Mouse (Mus musculus) thymus, postnatal 10 days (tissue): ENCODE data around the gene Comt.

Experiments used
- DNase-seq, 2 experiments: peaks; one replicate each; pipeline ENCODE4 v3.0.0; 2021; ENCODE audit warnings: low spot score in 2 of 2

The Comt gene

DNA sequence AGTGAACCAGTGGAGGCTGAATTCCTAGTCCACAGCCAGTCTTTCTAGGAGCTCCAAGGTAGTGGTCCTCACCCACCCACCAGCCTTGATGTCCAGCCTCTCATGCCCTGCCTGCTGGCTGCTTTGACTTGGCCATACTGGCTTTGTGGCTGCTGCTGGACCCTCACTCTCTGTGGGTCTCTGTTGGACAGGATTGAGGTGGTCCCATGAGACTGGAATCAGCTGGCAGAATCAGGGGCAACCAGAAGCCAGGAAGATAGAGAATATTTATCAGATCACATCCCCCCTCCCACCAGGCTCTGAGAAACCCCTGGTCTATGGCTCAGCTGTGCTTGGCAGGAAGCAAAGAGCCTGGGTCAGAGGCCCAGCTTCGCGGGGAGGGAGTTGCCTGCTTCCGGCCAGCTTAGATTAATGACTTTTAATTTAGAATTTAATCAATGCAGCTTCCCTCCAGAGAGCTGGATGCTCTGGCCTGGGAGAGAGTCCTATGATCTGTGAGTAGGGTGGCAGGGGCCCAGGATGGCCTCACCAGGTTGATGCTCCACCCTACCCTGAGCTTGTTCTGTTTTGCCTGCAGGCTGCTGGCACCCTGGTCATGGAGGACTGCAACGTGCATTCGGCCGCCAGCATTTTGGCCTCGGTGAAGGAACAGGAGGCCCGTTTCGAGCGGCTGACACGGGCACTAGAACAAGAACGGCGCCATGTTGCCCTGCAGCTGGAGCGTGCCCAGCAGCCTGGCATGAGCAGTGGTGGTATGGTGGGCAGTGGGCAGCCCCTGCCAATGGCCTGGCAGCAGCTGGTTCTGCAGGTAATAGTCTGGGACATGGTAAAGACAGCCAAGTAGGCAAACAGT, 37.8 kb downstream of the Comt start:
- no peak for DNase-seq

DNA sequence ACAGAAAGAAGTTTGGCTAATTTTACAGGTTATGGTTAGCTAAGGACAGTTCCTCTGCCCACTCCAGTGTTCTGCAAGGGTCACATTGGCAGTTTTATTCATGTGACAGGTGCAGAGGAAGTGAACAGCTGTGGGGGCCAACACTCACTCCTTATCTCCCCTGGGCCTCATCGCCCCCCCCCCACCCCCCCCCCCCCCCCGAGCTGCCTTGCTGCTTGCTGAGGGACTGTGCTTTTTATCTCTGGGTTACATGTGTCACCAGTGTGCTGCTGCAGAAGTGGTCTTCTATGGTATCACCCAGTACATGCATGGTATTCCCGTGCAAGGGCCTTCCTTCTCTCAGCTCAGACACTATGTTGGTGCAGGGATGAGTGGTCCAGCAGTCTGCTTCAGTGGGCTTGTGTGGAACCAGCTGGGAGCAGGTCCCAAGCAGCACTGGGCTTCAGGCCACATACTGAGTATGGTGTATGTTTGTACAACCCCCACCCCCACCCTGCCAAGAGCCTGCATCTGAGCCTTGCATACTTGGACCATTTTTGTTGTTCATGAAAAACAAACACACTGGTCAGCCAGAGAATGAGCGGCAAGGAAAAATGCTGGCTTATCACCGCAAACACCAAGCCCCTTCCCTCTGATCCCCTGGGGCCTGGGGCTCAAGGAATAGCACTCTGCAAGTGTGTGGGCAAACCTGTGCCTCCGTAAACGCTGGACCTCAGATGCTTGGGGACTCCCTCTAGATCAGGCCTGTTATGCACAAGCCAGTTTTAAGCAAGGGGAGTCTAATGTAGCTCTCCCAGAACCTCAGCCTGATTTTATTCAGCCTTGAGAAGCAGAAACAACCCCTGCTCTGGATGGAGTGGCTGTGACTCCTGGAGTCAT, 38.7 kb downstream of the Comt start:
- DNase-seq, result no peak

DNA sequence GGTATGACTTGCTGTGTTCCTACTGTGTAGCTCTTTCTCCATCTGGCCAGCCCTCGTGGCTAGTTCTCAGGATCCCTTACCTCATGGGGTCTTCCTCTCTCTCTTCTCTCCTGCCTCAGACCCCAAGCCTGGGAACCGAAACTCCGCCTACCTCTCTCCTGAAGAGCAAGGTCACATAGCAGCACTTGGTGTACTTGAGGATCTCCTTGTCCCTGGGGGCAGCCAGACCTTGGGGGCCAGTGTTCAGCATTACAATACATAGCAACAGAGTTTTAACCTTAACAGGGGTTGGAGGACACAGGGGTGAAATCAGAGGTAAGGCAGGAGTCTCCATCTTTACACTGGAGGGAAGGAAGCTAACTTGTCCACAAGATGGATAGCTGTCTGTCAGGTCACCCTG, 39.7 kb downstream of the Comt start:
- no peak for DNase-seq

DNA sequence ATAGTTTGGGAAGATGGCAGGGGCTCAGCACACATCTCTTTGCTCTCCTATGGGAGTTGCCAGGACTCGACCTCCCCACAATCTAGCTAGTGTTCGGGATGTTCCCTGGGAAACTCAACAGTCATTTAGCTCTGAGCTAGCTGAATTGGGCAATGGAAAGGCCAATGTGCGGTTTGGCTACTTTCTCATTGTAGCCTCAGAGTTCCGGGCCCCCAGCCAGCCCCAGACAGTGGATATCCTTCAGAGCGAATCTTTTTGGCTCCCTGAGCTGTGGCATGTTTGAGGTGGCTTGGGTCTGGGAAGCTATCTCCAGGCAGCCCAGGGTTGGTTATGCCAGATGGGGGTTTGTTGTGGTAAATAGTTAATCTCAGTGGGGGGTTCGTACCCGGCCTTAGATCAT, 40.2 kb downstream of the Comt start:
- DNase-seq, result no peak

DNA sequence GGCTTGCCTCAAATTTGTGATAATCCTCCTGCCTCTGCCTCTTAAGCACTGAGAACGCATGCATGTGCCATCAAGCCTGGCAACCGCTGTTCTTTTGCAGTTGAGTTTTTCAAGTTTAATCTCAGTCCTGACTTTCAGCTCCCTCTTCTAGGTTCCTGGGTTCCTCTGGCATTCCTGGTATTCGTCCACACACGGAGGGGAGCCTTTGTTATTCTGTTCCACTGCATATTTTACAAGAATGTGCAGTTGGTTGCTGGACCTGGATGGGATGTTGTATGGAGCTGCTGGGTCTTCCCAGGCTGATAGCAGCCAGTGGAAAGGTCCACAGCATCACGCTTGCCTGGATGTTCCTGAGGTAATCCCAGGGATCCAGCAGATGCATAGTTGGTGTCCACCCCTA, 41.2 kb downstream of the Comt start:
- DNase-seq, result no peak

DNA sequence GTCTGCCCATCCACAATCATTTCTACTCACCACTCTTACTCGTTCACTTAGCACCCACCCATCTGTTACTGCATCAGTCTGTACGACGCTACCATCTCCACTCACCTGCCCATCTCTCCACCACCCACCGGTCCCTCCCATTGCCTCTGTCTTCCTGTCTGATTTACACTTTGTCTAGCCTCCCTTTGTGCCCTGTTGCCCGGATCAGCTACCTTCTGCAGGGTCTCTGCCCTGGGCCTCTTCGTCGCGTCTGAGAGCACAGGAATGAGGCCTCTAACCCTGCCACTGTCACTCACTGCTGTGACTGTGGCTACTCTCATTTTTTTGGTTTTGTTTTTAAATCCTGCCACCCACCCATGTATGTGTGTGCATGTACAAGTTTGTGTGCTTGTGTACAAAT, 42.0 kb downstream of the Comt start:
- no peak for DNase-seq

DNA sequence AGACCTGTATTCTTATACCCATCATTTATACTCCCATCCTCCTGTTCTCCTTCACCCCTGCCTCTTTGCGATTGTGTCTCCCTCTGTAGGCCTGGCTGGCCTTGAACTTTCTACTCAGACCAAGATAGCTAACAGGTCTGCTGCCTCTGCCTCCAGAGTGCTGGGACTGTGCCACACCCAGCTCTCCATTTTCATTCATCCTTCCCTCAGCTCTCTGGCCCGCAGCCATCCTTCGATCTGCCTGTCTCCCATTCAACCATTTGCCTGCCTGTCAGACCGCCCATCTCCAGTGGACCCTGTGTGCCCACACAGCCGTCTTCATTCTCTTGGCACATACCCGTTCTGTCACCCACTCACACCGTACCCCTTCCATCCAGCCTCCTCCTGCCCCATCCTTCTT, 42.4 kb downstream of the Comt start:
- no peak for DNase-seq

DNA sequence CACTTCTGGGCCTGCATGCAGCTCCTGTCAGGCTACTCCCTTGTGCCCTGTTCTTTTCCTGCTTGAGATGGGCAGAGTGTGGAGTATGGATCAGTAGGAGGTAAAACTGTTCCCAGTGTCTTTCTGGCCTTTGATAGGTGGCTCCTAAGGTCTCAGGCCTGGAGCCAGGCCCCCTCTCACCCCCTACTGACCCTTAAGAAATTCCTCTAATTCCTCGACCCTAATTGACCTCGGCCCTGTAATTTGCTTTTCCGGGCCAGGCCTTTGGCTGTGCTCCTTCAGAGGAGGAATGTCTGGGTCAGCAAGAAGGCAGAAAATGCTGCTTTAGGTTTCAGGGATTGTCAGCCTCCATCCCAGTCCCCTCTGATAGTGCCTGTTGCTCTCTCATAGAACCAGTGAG, 42.9 kb downstream of the Comt start:
- no peak for DNase-seq

DNA sequence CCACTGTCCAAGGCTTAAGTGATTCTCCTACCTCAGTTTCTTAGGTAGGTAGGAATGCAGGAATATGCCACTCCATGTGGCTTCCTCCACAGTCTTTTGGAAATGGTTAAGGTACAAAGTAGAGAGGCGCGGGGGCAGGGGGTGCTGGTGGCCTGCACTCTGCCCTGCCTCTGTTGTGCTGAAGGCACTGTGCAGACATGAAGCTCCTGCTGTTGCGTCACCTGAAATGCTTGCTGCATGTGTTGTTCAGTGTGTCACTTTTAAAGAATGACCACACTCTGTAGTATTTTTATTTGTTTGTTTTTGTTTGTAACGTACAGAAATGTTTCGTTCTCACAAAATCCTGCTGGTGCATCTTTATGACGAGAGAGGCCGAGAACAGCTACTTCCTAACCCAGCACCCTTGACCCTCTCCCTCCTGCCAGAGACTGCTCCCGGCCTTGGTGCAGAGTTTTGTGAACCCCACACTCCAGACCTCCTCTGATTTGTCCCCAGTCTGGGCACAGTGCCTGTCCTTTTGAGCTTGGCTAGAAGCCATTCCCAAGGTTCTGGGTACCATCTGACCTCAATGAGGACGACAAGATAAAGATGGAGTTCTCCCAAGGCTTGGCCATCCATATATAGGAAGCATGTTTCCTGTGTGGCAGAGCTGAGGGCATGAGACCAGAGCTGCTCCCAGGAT, 43.5 kb downstream of the Comt start:
- no peak for DNase-seq

DNA sequence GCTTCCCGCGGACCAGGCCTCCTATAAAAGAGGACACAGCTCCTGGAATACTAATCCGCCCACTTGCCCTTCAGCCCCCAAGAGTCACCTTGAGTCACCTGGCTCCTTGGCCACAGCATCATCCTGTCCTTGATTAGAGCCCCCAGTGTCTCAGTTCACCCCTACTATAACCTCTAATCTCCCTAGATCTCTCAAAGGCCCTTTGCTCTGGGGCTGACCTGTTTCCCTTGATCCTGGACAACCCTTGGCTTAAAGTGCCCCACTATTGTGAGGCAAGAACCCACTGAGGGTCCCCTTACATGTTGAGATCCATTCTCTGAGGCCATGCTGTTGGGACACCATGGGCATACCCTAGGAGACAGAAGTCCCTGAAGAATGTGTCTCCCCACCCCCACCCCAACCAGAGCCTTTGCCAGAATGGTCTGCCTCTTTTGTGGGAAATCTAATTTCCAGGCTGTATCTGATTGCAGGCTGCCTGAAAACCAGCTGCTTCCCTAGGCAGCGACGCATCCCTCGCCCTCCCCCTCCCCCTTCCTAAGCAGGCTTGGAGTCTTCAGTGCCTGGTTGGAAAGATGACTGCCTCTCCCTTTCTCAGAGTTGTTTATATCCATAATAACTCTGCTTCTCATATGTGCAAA, 44.9 kb downstream of the Comt start:
- DNase-seq, result no peak

DNA sequence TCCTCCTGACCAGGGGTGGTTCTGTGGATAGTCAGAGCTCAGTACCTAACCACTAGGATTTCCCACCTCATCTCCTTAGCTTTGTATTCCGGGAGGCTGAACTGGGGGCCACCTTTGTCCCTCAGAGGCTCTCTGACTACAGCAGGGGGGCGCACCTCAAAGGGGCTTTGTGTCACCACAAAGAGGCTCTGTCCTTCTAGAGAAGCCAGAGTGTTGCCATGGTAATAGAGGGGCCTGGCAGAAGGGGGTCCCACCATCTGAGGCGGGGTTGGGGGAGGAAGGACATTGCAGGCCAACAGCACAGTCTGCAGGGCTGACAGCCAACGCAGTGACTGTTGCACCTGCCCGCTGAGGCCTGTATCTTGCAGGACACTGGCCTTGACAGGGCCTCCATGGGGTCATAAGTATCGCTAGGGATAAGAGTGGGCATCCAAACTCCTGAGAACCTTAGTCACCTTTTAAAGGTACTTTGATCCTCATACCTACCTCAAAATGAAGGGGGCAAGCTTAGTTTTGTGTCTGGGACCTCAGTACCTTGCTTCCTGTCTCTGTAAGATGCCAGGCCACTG, 46.1 kb downstream of the Comt start:
- no peak for DNase-seq

DNA sequence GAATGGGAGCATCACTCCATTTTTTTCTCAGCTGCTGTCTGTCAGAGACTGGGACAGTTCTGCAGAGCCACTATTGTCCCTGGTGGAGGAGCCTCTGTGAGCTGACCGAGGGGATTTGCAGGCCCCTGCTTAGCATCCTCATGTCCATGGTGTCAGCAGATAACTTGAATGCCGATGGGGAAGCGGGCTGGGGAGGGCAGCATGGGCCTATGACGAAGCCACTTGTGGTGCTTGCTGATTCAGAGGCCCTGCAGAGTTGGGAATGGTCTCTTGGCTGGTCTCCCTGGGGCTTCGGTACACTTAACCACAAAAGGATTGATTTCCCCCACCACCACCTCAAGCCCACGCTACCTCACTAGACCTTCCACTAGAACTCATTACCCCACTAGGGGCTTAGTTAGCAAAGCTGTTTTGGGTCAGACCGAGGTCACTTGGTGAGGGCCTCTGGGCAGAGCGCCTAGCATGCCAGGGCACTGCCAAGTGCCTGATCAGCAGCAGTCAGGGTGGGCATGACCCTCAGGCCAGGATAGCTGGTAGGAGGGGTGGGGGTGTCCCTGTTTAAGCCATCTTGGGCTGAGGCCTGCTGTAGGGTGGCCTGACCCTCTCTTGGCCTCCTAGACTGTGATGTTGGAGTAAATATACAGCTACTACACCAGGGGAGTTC, 47.2 kb downstream of the Comt start:
- DNase-seq, result no peak

DNA sequence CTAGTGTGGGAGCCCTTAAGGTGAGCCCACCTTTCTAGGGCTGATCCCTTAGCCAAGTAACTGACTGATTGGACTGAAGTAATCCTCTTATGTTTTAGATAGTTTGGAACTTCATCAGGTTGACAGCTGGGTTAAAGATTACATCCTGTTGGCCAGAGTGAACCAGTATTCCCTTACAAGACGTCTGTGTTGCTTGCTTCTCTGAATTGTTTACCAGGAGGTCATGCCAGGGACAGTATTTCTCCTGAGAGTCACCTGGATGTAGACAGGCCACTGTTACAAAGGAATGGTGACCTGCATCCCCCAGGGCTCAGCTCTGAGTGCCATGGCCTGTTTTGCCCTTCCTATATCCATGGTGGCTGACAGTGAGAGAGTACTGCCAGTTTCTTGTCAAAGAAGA, 48.2 kb downstream of the Comt start:
- DNase-seq, result no peak

DNA sequence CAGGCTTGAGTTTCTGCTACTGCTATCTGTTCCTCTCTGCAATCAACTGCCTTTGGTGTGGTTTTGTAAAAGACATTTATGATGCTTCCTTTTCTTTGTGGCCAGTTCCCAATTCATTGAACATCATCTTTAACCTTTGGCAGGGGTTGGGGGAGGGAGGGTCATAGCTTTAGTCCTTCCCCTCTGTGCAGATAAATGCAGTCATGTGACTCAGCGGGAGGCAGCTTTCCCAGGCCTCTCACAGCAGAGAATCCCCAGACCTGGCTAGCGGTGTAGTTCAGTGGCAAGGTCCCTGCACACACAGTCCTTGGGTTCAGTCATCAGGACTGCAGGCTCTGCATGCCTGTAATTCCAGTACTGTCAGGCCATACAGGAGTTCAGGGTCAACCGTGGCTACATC, 49.4 kb downstream of the Comt start:
- no peak for DNase-seq

DNA sequence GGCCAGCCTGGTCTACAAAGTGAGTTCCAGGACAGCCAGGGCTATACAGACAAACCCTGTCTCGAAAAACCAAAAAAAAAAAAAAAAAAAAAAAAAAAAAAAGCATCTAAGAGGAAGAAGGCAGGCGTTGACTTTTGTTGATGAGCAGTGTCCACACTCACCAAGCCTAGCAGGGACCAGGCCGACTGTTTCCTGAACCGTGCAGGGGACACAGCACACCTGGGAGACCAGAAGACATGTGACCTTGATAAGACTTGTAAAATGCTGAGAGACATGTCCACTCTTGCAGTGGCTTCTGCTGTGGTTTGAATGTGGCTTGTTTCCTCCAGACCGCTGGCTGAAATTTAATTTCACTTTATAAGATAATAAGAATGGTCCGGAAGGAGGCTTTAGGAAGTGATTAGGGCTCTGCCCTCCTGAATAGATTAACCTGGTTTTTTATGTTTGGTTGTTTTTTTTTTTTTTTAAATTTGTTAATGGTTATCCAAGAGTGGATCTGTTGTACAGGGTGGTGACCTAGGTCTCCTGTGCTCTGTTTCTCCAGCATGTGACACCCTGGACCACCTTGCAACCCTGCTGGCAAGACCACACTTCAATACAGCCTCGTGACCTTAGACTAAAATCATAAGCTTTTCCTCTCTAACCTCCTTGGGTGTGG, 50.2 kb downstream of the Comt start:
- no peak for DNase-seq

DNA sequence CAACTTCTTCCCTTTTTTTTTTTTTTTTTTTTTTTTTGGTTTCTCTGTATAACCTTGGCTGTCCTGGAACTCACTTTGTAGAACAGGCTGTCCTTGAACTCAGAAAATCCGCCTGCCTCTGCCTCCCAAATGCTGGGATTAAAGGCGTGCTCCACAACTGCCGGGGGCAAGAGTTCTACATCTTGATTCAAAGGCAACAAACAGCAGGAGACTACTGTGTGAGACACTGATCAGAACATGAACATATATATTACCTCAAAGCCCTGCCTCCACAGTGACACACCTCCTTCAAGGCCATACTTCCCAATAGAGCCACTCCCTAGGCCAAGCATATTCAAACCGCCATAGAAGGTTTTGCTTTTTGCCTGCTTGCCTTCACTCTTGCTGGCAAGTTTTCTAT, 53.0 kb downstream of the Comt start:
- DNase-seq, result no peak

DNA sequence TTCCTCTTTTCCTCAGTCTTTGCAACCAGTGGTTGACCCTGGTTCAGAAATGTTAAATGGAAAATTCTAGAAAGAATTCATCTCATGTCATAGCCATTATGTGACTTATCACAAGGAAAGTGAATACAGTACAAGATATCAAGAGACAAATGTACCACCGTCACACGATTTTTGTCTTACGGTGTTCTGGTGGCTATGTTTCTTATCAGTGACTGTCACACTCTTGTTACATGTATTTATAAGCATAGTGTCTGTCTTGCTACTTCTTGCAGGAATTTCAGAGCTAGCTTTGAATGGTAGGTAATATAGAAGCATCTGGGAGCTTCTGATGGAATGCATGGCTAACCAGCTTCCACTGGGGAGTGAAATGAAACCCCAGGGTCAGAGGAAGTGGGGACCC, 56.5 kb downstream of the Comt start:
- DNase-seq, result no peak

DNA sequence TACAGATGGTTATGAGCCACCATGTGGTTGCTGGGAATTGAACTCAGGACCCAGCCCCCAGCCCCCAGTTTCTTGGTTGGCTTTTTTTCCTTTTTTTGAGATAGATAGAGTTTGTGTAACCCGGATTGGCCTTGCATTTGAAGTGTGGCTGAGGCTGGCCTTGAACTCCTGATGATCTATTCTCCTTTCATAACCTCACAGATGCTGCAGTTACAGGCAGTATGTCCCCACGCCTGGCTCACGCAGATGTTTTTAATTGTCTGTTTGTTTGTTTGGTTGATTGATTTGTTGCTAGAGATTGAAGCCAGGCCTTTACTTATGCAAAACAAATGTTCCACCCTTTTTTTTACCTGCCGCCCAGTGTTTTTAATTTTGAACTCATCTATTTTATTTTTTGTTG, 59.8 kb downstream of the Comt start:
- DNase-seq, result no peak

DNA sequence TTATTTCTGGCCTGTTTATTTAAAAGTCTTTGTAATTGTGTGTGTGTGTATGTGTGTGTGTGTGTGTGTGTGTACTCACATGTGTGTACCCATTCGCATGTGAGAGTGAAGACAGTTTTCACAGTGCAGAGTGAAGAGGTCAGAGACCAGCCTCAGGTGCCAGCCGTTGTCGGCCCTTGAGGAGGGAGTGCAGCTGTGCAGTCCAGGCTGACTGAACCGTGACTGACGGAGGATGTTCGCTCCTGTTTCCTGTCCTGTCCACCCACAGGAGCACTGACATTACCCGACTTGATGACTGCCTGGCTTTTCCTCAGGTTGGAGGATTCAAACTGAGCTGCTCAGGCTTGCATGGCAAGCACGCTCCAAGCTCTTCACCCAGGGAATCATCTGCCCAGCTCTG, 63.7 kb downstream of the Comt start:
- DNase-seq, result no peak

DNA sequence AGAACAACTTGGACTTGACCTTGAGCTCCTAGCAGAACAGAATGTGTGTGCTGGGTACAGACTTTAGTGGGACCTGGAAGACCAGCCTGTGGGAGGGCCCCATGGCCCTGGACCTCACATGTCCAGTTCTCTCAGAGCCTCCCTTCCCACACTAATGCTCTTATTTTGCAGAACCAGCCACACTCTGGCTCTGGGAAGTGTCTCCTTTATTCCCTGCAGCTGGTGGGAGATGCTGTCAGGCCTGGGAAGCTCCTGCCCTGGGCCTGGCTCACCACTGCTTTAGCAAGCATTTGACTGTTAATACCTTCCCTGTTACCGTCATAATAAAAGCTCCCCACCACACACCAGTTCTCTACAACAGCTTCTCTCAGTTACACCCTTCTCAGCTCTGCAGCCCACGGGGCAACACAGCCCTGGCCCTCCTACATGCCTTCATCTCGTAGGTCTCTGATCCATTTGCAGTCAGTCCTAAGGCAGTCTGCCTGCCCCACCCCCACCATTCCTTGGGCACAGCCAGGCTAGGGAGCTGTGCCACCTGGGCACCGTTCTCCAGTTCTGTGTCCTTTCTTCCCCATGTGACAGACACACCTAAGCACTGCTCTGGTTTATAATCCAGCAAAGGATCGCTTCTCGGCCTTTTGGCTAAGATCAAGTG, 66.4 kb downstream of the Comt start:
- DNase-seq, result no peak
